Mouse (Mus musculus): ENCODE results near the gene Kcnc3. TPM values are rescaled to one million over a fixed set of nuclear protein-coding genes. Genes with fewer than 3 reads are reported as not detected.

Gene Kcnc3
- polyA plus RNA-seq, 1 experiment, result 0.02 TPM

DNA sequence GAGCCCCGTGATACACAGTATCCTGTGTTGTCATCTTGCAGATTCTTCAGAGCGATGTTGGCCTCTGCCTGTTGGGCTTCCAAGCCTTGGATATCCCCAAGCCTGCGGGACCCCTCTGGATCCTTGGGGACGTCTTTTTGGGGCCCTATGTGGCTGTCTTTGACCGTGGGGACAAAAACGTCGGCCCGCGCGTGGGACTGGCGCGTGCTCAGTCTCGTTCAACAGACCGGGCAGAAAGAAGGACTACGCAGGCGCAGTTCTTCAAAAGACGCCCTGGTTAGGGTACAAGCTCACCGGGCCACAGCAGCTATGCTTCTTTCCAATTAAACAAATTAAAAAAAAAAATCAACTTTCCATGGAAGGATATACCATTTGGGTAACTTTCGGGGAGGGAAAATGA, 3.9 kb upstream of the Kcnc3 start:
- TF ChIP-seq GATA1 (IDR thresholded peaks at IDR 0.05; ENCODE audit: low read length), result no peak

DNA sequence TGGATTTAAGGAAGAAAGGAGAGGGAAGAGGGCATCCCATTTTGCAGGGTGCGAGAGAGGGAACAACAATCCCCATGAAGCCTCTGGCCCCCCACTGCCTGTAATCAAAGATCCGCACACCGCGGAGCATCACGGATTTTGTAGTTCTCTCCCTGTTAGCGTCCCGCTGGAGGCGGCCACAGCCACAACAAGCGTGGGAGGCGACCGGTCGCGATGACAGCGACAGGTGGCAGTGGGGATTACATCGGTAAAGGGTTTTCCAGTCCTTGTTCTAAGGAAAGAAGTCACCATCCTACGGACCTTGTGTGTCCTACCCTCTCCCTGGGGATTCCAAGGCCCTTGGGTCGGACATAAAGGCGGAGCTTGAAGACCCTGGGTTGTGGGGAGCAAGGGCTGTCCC, 3.5 kb upstream of the Kcnc3 start:
- TF ChIP-seq GATA1 (IDR thresholded peaks at IDR 0.05; ENCODE audit: low read length), result no peak

DNA sequence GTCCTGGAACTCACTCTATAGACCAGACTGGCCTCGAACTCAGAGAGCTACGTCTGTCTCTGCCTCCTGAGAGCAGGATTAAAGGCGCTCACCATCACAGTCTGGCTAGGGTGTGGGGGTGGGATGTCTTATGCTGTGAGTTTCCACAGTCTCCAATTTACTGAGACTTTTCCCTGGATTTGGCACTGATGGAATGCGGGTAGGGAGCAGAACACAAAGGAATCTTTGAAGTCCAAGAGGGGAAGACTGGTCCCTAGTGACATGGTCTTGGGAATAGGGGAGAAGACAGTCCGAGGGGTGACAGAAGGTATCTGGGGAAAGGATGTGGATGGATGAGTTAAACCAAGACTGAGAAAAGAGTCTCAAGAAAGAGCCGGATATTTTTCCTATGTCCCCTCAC, 2.8 kb upstream of the Kcnc3 start:
- TF ChIP-seq GATA1 (IDR thresholded peaks at IDR 0.05; ENCODE audit: low read length), result no peak

DNA sequence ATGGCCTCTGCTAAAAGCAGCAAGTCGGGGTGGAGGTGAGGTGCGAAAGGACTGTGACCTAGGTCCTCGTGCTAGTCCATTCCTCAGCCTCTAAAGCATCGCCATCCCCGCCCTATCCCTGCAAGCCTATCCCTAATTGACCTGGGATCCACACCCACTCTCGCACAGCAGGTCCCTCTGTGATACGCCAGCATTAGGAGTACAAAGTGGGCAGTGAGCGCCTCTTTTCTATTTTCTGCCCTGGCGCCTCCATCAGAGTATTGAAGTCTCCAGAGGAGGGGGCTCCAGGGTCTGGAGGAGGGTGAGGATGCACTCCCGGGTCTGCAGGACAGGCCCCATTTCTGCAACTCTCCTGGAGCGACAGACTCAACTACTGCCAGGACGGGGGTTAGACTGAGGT, 2.1 kb upstream of the Kcnc3 start:
- TF ChIP-seq GATA1 (IDR thresholded peaks at IDR 0.05; ENCODE audit: low read length), result no peak

DNA sequence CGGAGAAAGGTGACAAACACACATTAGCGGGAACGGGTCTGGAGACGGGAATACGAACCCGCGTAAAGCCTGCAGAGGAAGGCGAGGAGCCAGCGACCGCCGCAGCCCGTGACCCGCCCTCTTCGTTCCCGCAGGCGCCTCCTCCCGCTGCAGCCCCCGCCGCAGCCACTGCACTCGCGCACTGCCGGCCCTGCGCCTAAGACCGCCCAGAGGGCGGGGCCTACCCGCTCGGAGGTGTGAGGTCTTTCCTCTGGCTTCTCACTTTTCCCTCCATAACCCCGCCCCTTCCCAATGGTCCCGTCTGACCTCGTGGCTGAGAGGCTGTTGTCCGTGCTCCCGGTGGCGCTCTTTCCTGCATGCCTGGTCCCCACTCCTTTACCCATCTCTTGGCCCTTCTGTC, 1.3 kb upstream of the Kcnc3 start:
- no peak for TF ChIP-seq GATA1 (IDR thresholded peaks at IDR 0.05; ENCODE audit: low read length)

DNA sequence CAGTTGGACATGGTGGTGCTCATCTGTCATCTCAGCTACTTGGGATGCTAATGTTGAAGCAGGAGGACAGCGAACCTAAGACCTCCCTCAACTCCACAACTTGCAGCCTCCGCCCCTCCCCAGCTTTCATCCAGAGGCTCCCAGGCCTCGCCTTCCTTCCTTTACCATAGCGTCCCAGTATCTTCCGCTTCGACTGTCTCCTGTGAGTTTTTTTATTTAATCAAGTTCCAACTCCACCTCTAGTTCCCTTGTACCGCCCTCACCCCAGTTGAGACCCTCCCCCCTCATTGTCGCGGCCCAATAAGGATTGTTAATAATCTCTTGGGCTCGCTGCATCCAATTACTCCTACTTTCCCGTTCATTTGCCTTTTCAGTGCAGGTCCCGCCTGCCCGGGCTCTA, 518 bp upstream of the Kcnc3 start:
- TF ChIP-seq GATA1 (IDR thresholded peaks at IDR 0.05; ENCODE audit: low read length), result no peak

DNA sequence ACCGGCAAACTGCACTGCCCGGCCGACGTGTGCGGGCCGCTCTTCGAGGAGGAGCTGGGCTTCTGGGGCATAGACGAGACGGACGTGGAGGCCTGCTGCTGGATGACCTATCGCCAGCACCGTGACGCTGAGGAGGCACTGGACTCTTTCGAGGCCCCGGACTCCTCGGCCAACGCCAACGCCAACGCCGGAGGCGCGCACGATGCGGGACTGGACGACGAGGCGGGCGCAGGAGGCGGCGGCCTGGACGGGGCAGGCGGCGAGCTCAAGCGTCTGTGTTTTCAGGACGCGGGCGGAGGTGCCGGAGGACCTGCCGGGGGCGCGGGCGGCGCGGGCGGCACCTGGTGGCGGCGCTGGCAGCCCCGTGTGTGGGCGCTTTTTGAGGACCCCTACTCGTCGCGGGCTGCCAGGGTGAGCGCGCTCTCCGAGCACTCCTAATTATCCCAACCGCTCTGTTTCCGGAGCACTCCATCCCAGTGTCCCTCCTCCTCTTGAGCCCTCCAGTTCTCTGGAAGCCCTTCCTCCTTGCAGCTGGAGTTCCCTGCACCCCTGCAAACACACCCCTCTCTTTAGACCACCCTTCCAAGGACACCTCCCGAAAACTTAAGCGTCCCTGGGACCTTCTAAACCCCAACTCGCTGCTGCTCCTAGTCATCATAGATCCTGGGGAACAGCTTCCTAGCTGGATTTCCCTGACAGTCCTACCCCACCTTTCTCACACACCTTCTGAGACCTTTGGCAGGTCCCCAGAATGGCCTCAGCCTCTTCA, 1.1 kb downstream of the Kcnc3 start:
- no peak for TF ChIP-seq GATA1 (IDR thresholded peaks at IDR 0.05; ENCODE audit: low read length)

DNA sequence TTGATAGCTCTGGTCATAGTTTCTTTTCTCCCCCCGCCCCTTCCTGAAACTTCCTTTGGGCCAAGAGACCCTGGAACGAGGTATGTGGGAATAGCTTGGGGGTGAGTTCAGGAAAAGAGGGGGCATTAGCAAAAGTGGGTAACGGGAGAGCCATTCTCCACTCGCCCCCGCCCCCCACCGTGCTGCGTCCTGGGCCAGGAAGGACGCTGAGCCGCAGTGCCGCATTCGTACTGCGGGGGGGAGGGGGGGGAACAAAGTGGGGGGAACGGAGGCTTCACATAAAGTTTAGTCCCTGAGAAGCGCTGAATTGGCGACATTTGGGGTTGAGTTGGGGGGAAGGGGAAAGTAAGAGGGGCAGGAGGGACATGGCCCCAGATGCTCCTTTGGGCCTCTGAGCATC, 2.6 kb downstream of the Kcnc3 start:
- TF ChIP-seq GATA1 (IDR thresholded peaks at IDR 0.05; ENCODE audit: low read length), result no peak

DNA sequence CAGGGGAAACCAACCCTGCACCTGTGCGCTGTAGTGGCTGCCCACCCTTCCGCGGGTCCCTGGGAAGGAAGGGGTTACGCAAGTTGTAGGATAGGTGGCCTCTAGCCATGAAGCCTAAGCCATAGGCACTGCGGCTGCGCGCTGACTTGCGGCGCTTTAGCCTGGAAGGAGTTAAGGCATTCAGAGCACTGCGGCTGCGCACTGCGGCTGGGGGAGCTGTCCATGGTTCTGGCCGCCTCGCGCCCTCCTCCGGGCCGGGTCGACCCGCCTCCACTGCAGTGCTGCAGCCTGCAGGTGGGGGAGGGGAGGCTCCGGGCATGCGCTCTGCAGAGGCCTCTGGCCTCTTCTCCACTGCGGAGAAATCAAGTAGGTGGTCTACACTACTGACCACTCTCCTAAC, 3.3 kb downstream of the Kcnc3 start:
- TF ChIP-seq GATA1 (IDR thresholded peaks at IDR 0.05; ENCODE audit: low read length), result no peak

DNA sequence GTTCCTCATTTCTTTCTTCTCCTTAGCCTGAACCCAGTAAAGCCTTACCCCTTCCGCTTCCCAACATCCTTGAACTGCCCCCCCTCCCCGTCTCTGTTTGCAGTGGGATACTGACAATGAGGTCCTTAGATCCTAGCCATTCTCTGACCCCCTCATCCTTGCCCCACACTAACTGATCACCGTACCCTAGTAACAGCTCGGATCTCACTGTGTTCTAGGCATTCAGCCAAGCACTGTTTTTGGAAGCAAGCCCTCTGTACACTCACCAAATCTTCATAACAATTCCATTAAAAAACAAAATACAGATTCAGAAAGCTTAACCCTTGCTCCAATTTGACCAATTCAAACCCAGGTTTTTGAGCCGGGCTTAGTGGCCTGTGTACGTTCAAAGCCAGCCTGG, 3.8 kb downstream of the Kcnc3 start:
- no peak for TF ChIP-seq GATA1 (IDR thresholded peaks at IDR 0.05; ENCODE audit: low read length)

DNA sequence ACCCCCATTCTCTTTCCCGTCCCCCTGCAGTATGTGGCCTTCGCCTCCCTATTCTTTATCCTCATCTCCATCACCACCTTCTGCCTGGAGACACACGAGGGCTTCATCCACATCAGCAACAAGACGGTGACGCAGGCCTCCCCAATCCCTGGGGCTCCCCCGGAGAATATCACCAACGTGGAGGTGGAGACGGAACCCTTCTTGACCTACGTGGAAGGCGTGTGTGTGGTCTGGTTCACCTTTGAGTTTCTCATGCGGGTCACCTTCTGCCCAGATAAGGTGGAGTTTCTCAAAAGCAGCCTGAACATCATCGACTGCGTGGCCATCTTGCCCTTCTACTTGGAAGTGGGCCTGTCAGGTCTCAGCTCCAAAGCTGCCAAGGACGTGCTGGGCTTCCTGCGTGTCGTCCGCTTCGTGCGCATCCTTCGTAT, 4.7 kb downstream of the Kcnc3 start:
- TF ChIP-seq GATA1 (IDR thresholded peaks at IDR 0.05; ENCODE audit: low read length), result no peak

DNA sequence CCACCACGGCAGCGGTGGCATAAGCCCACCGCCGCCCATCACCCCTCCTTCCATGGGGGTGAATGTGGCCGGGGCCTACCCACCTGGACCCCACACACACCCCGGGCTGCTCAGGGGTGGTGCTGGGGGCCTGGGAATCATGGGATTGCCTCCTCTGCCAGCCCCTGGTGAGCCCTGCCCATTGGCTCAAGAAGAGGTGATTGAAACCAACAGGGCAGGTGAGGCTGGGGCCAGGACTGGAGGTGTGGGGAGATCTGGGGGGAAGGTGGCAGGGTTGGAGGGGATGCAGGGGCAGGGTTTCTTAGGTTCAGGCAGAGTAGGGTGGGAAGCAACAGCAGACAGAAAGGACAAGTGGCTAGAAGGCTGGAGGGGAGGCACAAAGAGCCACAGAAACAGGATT, 5.6 kb downstream of the Kcnc3 start:
- TF ChIP-seq GATA1 (IDR thresholded peaks at IDR 0.05; ENCODE audit: low read length), result no peak

DNA sequence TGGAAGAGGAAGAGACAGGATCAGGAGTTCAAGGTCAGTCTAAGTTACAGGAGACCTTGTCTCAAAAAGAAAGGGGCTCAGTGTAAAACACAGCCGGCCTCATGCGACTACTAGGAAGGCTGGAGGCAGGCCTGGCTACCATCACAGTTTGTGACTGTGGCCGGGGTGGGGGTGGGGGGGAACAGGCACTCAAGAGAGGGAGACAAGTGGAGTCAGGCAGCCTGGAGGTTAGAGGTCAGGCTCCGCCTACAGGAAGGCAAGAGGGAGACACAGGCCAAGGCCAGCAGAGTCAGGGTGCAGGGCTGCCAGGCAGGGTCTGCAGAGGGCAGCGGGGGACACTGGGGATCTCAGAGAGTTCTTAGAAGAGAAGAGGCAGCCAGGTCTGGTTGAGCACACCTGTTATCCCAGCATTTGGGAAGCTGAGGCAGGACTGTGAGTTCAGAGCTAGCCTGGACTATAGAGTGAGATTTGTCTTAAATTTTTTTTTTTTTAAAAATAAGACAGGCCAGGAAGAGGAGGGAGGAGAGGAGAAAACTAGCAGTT, 6.6 kb downstream of the Kcnc3 start:
- TF ChIP-seq GATA1 (IDR thresholded peaks at IDR 0.05; ENCODE audit: low read length), result no peak

DNA sequence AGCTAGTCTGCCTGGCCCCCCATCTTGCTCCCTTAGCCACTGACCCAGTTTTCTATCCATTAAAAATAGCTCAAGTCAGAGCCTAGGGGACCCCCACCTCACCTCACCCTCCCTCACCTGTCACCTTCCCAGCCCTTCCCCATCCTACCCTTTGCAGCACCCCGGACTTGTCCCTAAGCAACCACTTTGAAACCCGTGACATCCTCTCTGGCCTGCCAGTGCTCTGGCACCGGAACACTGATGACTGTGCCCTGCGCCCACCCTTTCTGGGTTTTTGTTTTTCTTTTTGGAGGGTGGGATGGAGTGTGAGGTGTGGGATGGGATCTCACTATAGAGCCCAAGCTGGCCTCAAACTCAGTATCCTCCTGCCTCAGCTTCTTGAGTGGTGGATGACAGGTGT, 7.2 kb downstream of the Kcnc3 start:
- no peak for TF ChIP-seq GATA1 (IDR thresholded peaks at IDR 0.05; ENCODE audit: low read length)

DNA sequence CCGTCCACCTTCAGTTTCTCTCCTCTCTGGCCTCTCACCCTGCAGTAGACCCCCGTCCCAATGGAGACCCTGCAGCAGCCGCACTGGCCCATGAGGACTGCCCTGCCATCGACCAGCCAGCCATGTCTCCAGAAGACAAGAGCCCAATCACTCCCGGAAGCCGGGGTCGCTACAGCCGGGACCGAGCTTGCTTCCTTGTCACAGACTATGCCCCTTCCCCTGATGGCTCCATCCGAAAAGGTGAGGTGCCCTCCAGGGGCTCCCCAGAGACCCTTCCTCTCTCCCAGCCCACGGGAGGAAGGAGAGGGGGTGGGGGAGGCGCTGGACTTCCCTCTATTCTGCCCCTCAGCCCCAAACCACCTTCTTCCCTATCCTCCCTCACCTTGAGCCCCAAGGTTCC, 7.9 kb downstream of the Kcnc3 start:
- TF ChIP-seq GATA1 (IDR thresholded peaks at IDR 0.05; ENCODE audit: low read length), result no peak

DNA sequence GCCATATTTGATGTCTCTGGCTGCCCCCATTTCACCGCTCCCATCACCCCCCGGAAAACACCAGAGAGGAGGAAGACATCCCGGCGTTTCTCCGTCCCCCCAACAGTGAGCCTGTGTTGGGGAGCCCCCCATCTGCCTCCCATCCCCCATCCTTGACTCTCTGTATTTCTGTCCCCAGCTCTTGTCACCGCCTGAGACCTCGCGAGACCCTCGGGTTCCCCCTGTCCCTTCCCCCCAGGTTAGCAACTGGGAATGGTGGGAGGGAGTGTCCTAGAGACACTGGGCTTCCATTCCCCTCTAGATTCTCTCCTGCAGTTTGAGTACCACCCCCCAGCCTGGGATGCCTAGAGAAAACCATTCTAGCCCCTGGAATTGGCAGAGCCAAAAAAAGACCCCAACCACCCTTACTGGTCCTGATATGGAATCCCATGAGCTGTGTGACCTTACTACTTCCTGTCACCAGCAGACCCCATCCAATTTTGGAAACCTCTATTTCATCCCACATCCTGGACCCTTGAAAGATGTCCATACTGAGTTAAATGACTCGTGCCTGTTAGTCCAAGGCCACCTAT, 10.3 kb downstream of the Kcnc3 start:
- TF ChIP-seq GATA1 (IDR thresholded peaks at IDR 0.05; ENCODE audit: low read length), result no peak

DNA sequence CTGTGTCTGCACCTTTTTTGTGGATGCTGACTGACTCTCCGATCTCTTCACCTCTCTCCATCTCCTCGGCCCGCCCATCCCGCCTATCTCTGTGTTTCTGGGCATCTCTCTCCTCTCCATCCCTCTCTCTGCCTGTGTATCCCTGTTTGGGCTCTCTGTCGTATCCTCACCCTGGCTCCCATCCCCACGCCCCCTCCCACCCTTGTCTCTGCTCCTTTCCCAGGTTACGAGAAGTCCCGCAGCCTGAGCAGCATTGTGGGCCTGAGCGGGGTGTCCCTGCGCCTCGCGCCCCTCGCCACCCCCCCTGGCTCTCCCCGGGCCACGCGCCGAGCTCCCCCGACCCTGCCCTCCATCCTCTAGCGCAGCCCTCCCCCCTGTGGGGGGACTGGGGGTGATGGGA, 11.2 kb downstream of the Kcnc3 start:
- no peak for TF ChIP-seq GATA1 (IDR thresholded peaks at IDR 0.05; ENCODE audit: low read length)
